29 mouse cellular contexts compared by ENCODE assay signal in the genomic region with DNA sequence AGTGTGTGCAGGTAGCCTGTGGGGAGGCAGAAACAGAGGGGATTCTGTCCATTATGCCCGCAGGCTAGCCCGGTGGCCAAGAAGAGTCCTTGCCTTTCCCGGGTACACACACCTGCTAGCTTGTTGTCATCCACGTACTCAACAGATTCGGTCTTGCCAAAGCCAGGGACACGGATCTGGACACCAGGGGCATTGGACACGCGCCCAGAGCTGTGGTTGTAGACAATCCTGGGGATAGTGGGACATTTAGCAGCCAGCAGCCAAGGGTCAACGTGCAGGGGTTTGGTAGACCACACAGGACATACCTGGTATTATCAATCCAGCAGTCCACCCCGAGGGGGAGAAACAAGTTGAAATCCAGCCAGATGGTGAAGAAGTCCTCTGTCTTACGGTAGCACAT. TPM values are rescaled to one million over a fixed set of nuclear protein-coding genes. Genes with fewer than 3 reads are reported as not detected.
DNase-seq lines count a peak whose midpoint lies in the region; ATAC-seq and TF ChIP-seq lines count a peak whose summit lies in the region.
"Had no signal": no experiment of that assay in that cellular context is flagged by ENCODE, and none has a peak within 500 bp of the region (broad histone marks: within the 10 kb centered on the region; RNA-seq: fewer than 3 reads in every experiment).

No protein-coding gene starts in this region.

- peaks cover 48% of the 10 kb centered on the region for H3K36me3 ChIP-seq in liver, embryonic 15.5 days (replicated peaks)

- TF ChIP-seq CTCF in layer of hippocampus, adult 2 months (conservative IDR thresholded peaks at IDR 0.05), result no peak

- H3K9ac ChIP-seq in liver, embryonic 15.5 days, result no peak overlapping the region
- H3K9ac ChIP-seq: forebrain, embryonic 13.5 days; forebrain, postnatal 0 days; hindbrain, embryonic 13.5 days had no signal

- WGBS in liver, embryonic 15.5 days (ENCODE audit: insufficient replicate concordance), result 77% methylated on average over 11 of the region's 11 CpGs

- H3K27ac ChIP-seq in layer of hippocampus, adult 2 months, result peak overlapping the region; percentile 77; the same call in 1 of the 2 replicates
- peak overlapping the region; percentile 70 for H3K27ac ChIP-seq in liver, embryonic 15.5 days (replicated peaks)
- H3K27ac ChIP-seq: embryonic facial prominence, embryonic 10.5 days; forebrain, embryonic 13.5 days; gastrocnemius, adult 2 months; heart, embryonic 10.5 days; hindbrain, embryonic 13.5 days had no signal

- no peak overlapping the region; the same call in 1 of the 2 replicates for H3K4me3 ChIP-seq in layer of hippocampus, adult 2 months
- peak overlapping the region; percentile 38 for H3K4me3 ChIP-seq in liver, embryonic 15.5 days (replicated peaks)
- H3K4me3 ChIP-seq: embryonic facial prominence, embryonic 10.5 days; forebrain, embryonic 13.5 days; gastrocnemius, adult 2 months; heart, embryonic 10.5 days; hindbrain, embryonic 13.5 days had no signal

- H3K27me3 ChIP-seq in liver, embryonic 15.5 days, result no peaks in the 10 kb centered on the region
- H3K27me3 ChIP-seq: forebrain, embryonic 13.5 days; hindbrain, embryonic 13.5 days had no signal

- peak overlapping the region; percentile 57 for H3K4me2 ChIP-seq in liver, embryonic 15.5 days
- H3K4me2 ChIP-seq: forebrain, embryonic 13.5 days; hindbrain, embryonic 13.5 days had no signal

- no peaks in the 10 kb centered on the region for H3K9me3 ChIP-seq in liver, embryonic 15.5 days (replicated peaks)
- H3K9me3 ChIP-seq: embryonic facial prominence, embryonic 10.5 days; forebrain, embryonic 13.5 days; heart, embryonic 10.5 days; hindbrain, embryonic 13.5 days had no signal

- H3K4me1 ChIP-seq in liver, embryonic 15.5 days (replicated peaks), result peaks cover 23% of the 10 kb centered on the region

- DNase-seq in cerebellum, postnatal 10 days, result peak; percentile 30 to 34
- DNase-seq in layer of hippocampus, adult 2 months (ENCODE audit: low spot score in 2 of 2), result no peak
- DNase-seq in layer of hippocampus, adult 8-10 months (ENCODE audit: low spot score in 2 of 2), result no peak
- no peak for DNase-seq in left cerebral cortex, adult 11 months (ENCODE audit: low spot score)
- DNase-seq in kidney, adult 9 months, result no peak
- DNase-seq: adrenal gland, postnatal 10 days; B cell, adult 2 months; cerebellum, adult 11-12 months; cerebellum, adult 9-10 months; cerebellum, postnatal 36 days; forebrain, postnatal 0 days; gastrocnemius, adult 2 months; gastrocnemius, postnatal 36 days; heart, adult 18-20 months; heart, postnatal 10 days had no signal

- ATAC-seq in cerebellum, adult (ENCODE audit: insufficient number of reproducible peaks, low FRiP score, low TSS enrichment), result no peak
- no peak; the same call in 1 of the 2 replicates for ATAC-seq in liver, embryonic 15.5 days (ENCODE audit: insufficient read depth)
- ATAC-seq: forebrain, embryonic 13.5 days; forebrain, postnatal 0 days; hindbrain, postnatal 0 days had no signal

RNA-seq across cellular contexts. Expression of a gene that starts 1.2 kb away (rescaled TPM):
- 10 to 100 TPM; 37.6 to 40.6 TPM for total RNA-seq in layer of hippocampus, adult 2 months (2021)
- total RNA-seq in layer of hippocampus, adult 8-10 months (2022), result 10 to 100 TPM; 30.9 to 47.5 (median 35.4) TPM
- polyA plus RNA-seq in liver, embryonic 15.5 days (2015; fragmentation: Nextera tagmentation; extraction: Ambion mirVana), result 70.8 and 85.2 TPM in 2 replicates
- total RNA-seq: hematopoietic stem cell, adult 5-6 weeks had no signal

RNA-seq across cellular contexts. Expression of a gene that starts 3.8 kb away (rescaled TPM):
- 10 to 100 TPM; 53.0 to 61.6 TPM for total RNA-seq in layer of hippocampus, adult 2 months (2021)
- total RNA-seq in layer of hippocampus, adult 8-10 months (2022), result 10 to 100 TPM; 59.9 to 90.3 (median 75.5) TPM
- 45.0 and 47.9 TPM in 2 replicates for polyA plus RNA-seq in liver, embryonic 15.5 days (2015; fragmentation: Nextera tagmentation; extraction: Ambion mirVana)

RNA-seq across cellular contexts. Expression of a gene that starts 8.4 kb away (rescaled TPM):
- total RNA-seq in layer of hippocampus, adult 2 months (2021), result 1 to 10 TPM; 1.4 to 1.5 TPM
- total RNA-seq in layer of hippocampus, adult 8-10 months (2022), result 1 to 10 TPM in 1 of 4 experiments, under 1 TPM in 3; 0.74 to 2.0 (median 0.82) TPM
- polyA plus RNA-seq in liver, embryonic 15.5 days (2015; fragmentation: Nextera tagmentation; extraction: Ambion mirVana), result 0.20 and 0.36 TPM in 2 replicates
- total RNA-seq: gastrocnemius, adult 2 months; gastrocnemius, postnatal 36 days; heart, adult 18-20 months; hematopoietic stem cell, adult 5-6 weeks had no signal

RNA-seq across cellular contexts. Expression of a gene that starts 23.9 kb away (rescaled TPM):
- total RNA-seq in layer of hippocampus, adult 2 months (2021), result 10 to 100 TPM; 19.4 to 26.6 TPM
- 10 to 100 TPM; 19.4 to 24.7 (median 22.1) TPM for total RNA-seq in layer of hippocampus, adult 8-10 months (2022)
- polyA plus RNA-seq in liver, embryonic 15.5 days (2015; fragmentation: Nextera tagmentation; extraction: Ambion mirVana), result 10.6 and 11.9 TPM in 2 replicates

RNA-seq across cellular contexts. Expression of a gene that starts 37.2 kb away (rescaled TPM):
- total RNA-seq in layer of hippocampus, adult 2 months (2021), result not detected
- total RNA-seq in layer of hippocampus, adult 8-10 months (2022), result not detected
- not detected in 2 replicates for polyA plus RNA-seq in liver, embryonic 15.5 days (2015; fragmentation: Nextera tagmentation; extraction: Ambion mirVana)
- total RNA-seq: adrenal gland, postnatal 10 days; adrenal gland, postnatal 4 days; forebrain, postnatal 0 days; gastrocnemius, postnatal 36 days; heart, adult 18-20 months; heart, postnatal 10 days; hematopoietic stem cell, adult 5-6 weeks; hindbrain, postnatal 0 days; MEL had no signal
- polyA plus RNA-seq: brain, embryonic 14.5 days; embryonic facial prominence, embryonic 10.5 days; embryonic facial prominence, embryonic 14.5 days; forebrain, embryonic 13.5 days; forebrain, postnatal 0 days; heart, embryonic 10.5 days; heart, embryonic 14.5 days; hindbrain, embryonic 13.5 days; hindbrain, postnatal 0 days; intestine, embryonic 14.5 days had no signal

Comparison
In these comparisons a context has a peak if more than half of its experiments do, and no peak if none do; other contexts are left out.
1. DNase-seq: peak in cerebellum, postnatal 10 days (2 of 2); none in layer of hippocampus, adult 2 months (0 of 2), layer of hippocampus, adult 8-10 months (0 of 2), left cerebral cortex, adult 11 months (single experiment) and kidney, adult 9 months (single experiment).